Mouse (Mus musculus) embryonic fibroblast, embryonic 13.5 days (primary cell): ENCODE data around the gene Epb41l5. TPM values are rescaled to one million over a fixed set of nuclear protein-coding genes. Genes with fewer than 3 reads are reported as not detected.

ENCODE experiments used
- H3K27ac ChIP-seq: 2 replicates; pipeline ENCODE4 v1.5.1; 2012; ENCODE audit warnings: low read length, control low read depth, inconsistent platforms; ENCODE audit not compliant: insufficient read depth
- H3K4me1 ChIP-seq: 2 replicates; pipeline ENCODE4 v1.6.1; 2011; ENCODE audit warnings: low read length; ENCODE audit not compliant: control insufficient read depth, insufficient read depth
- H3K4me3 ChIP-seq: 2 replicates; pipeline ENCODE4 v1.5.1; 2011; ENCODE audit warnings: mild to moderate bottlenecking, control low read depth, low read length; ENCODE audit not compliant: insufficient read depth
- CTCF ChIP-seq: IDR thresholded peaks from 2 replicates; pipeline ENCODE4 v1.5.1; 2011; ENCODE audit warnings: mild to moderate bottlenecking, control low read depth, low read length, moderate library complexity, borderline replicate concordance; ENCODE audit not compliant: insufficient read depth
- POLR2A ChIP-seq: IDR thresholded peaks from 2 replicates; pipeline ENCODE4 v1.6.1; 2011; ENCODE audit warnings: low read depth, mild to moderate bottlenecking, control low read depth, low read length, moderate library complexity
- polyA plus RNA-seq: library from polyadenylated mRNA; stranded (reverse); fragments of >200 nt; gene quantifications from 2 replicates; pipeline ENCODE4 v1.2.4, GENCODE M21; 2011; ENCODE audit warnings: low read depth; ENCODE audit not compliant: missing spikeins, insufficient read length

Gene Epb41l5
- polyA plus RNA-seq, 1 experiment, result 2.7 TPM

GRCm38 (mm10) chr1:119550064-119550463 is 98.7 kb downstream of the Epb41l5 start:
- Histone ChIP-seq H3K27ac (no peak overlapping the region), H3K4me1 (no peaks in the 10 kb centered on the region), H3K4me3 (no peak overlapping the region)
- TF ChIP-seq POLR2A (no peak), CTCF (no peak)

- Histone ChIP-seq H3K4me1 (no peaks in the 10 kb centered on the region), H3K4me3 (no peak overlapping the region), H3K27ac (no peak overlapping the region)
- TF ChIP-seq POLR2A (no peak), CTCF (no peak)
Observed at GRCm38 (mm10) chr1:119549327-119549689, 99.5 kb downstream of the Epb41l5 start.

GRCm38 (mm10) chr1:119548668-119549326 is 100.0 kb downstream of the Epb41l5 start:
- no peak overlapping the region for H3K4me3 ChIP-seq
- TF ChIP-seq POLR2A, result no peak
- no peak for TF ChIP-seq CTCF
- H3K27ac ChIP-seq, result no peak overlapping the region
- no peaks in the 10 kb centered on the region for H3K4me1 ChIP-seq

- Histone ChIP-seq H3K27ac (no peak overlapping the region), H3K4me1 (no peaks in the 10 kb centered on the region), H3K4me3 (no peak overlapping the region)
- TF ChIP-seq POLR2A, result no peak
- no peak for TF ChIP-seq CTCF
Observed at GRCm38 (mm10) chr1:119546490-119546889, 102.3 kb downstream of the Epb41l5 start.

GRCm38 (mm10) chr1:119545671-119546070 is 103.1 kb downstream of the Epb41l5 start:
- H3K4me1 ChIP-seq, result no peaks in the 10 kb centered on the region
- H3K4me3 ChIP-seq, result no peak overlapping the region
- H3K27ac ChIP-seq, result no peak overlapping the region
- TF ChIP-seq POLR2A, result no peak
- no peak for TF ChIP-seq CTCF

- H3K4me3 ChIP-seq, result no peak overlapping the region
- no peak overlapping the region for H3K27ac ChIP-seq
- no peaks in the 10 kb centered on the region for H3K4me1 ChIP-seq
- TF ChIP-seq CTCF, result no peak
- no peak for TF ChIP-seq POLR2A
Observed at GRCm38 (mm10) chr1:119545164-119545563, 103.6 kb downstream of the Epb41l5 start.

- Histone ChIP-seq H3K4me1 (no peaks in the 10 kb centered on the region), H3K27ac (no peak overlapping the region), H3K4me3 (no peak overlapping the region)
- no peak for TF ChIP-seq CTCF
- TF ChIP-seq POLR2A, result no peak
Observed at GRCm38 (mm10) chr1:119544611-119545155, 104.1 kb downstream of the Epb41l5 start.

- no peak overlapping the region for H3K4me3 ChIP-seq
- TF ChIP-seq POLR2A (no peak), CTCF (no peak)
- H3K4me1 ChIP-seq, result no peaks in the 10 kb centered on the region
- H3K27ac ChIP-seq, result no peak overlapping the region
Observed at GRCm38 (mm10) chr1:119543316-119543715, 105.5 kb downstream of the Epb41l5 start.

- Histone ChIP-seq H3K27ac (no peak overlapping the region), H3K4me3 (no peak overlapping the region), H3K4me1 (no peaks in the 10 kb centered on the region)
- TF ChIP-seq CTCF (no peak), POLR2A (no peak)
Observed at GRCm38 (mm10) chr1:119541570-119541969, 107.2 kb downstream of the Epb41l5 start.

GRCm38 (mm10) chr1:119540836-119541557 is 107.8 kb downstream of the Epb41l5 start:
- no peak overlapping the region for H3K27ac ChIP-seq

GRCm38 (mm10) chr1:119539252-119539651 is 109.5 kb downstream of the Epb41l5 start:
- no peak for TF ChIP-seq POLR2A
- no peak for TF ChIP-seq CTCF
- Histone ChIP-seq H3K27ac (no peak overlapping the region), H3K4me1 (no peaks in the 10 kb centered on the region), H3K4me3 (no peak overlapping the region)

More at GRCm38 (mm10) chr1:119540836-119541557, 107.8 kb downstream of the Epb41l5 start:
- H3K4me1 ChIP-seq, result no peaks in the 10 kb centered on the region
- no peak overlapping the region for H3K4me3 ChIP-seq
- TF ChIP-seq CTCF, result no peak
- no peak for TF ChIP-seq POLR2A
